Mouse (Mus musculus) bone marrow, adult 2 months (tissue): ENCODE results near the gene Prkag1. TPM values are rescaled to one million over a fixed set of nuclear protein-coding genes. Genes with fewer than 3 reads are reported as not detected.

Experiments
- H3K27ac ChIP-seq: fragments of 200-500 bp; 2 replicates; pipeline ENCODE4 v1.5.1; 2012; ENCODE audit warnings: low read depth, mild to moderate bottlenecking, control low read depth, inconsistent platforms, low read length; ENCODE audit not compliant: control insufficient read depth, poor library complexity, insufficient read depth
- H3K4me1 ChIP-seq: fragments of 200-500 bp; 2 replicates; pipeline ENCODE4 v1.6.1; 2011; ENCODE audit warnings: low read length; ENCODE audit not compliant: control insufficient read depth, insufficient read depth
- H3K4me3 ChIP-seq: fragments of 200-500 bp; replicated peaks from 2 replicates; pipeline ENCODE3; 2011; ENCODE audit warnings: mild to moderate bottlenecking, low read depth, low read length, control low read depth; ENCODE audit not compliant: control insufficient read depth
- CTCF ChIP-seq: fragments of 200-500 bp; IDR thresholded peaks from 2 replicates; pipeline ENCODE4 v1.5.1; 2011; ENCODE audit warnings: low read length, control low read depth; ENCODE audit not compliant: control insufficient read depth, insufficient read depth
- POLR2A ChIP-seq: fragments of 200-500 bp; IDR thresholded peaks from 2 replicates; pipeline ENCODE4 v1.6.1; 2011; ENCODE audit warnings: low read depth, mild to moderate bottlenecking, control low read depth, low read length, borderline replicate concordance; ENCODE audit not compliant: control insufficient read depth
- WGBS: fragments of 180-500 bp; shearing (Covaris S2); methylation state at CpG from one replicate; pipeline ENCODE4 v1.1.7; 2018; 5-methylcytosine and 5-hydroxymethylcytosine counted together
- polyA plus RNA-seq: library from polyadenylated mRNA; stranded (reverse); fragments of >200 nt; gene quantifications from 2 replicates; pipeline ENCODE4 v1.2.4, GENCODE M21; 2011; ENCODE audit warnings: low replicate concordance; ENCODE audit not compliant: missing spikeins, insufficient read depth, insufficient read length

The Prkag1 gene
- polyA plus RNA-seq, 1 experiment = 107 TPM

GRCm38 (mm10) chr15:98845149-98845548 lies 13.8 kb upstream of the Prkag1 start:
- 0 out of 2 replicates have a peak overlapping the region, but pooled peaks have one; percentile 23 for H3K27ac ChIP-seq
- 86% methylated on average over 2 of the region's 2 CpGs for WGBS
- TF ChIP-seq CTCF (no peak), POLR2A (no peak)

GRCm38 (mm10) chr15:98843595-98844223 lies 12.4 kb upstream of the Prkag1 start:
- Histone ChIP-seq H3K4me1 (no peaks in the 10 kb centered on the region), H3K27ac (no peak overlapping the region), H3K4me3 (no peak overlapping the region)
- TF ChIP-seq CTCF = no peak
- no peak for TF ChIP-seq POLR2A
- 88% methylated on average over 11 of the region's 11 CpGs for WGBS

More at GRCm38 (mm10) chr15:98845149-98845548, 13.8 kb upstream of the Prkag1 start:
- Histone ChIP-seq H3K4me3 (no peak overlapping the region), H3K4me1 (no peaks in the 10 kb centered on the region)

- 92% methylated on average over 30 of the region's 30 CpGs for WGBS
Observed at GRCm38 (mm10) chr15:98839671-98840585, 8.6 kb upstream of the Prkag1 start.

GRCm38 (mm10) chr15:98839161-98839560 lies 7.8 kb upstream of the Prkag1 start:
- Histone ChIP-seq H3K27ac (no peak overlapping the region), H3K4me1 (peaks cover 1% of the 10 kb centered on the region; the same call in 1 of the 2 replicates), H3K4me3 (no peak overlapping the region)
- TF ChIP-seq CTCF (no peak), POLR2A (no peak)
- 96% methylated on average over 14 of the region's 14 CpGs for WGBS

More at GRCm38 (mm10) chr15:98839671-98840585, 8.6 kb upstream of the Prkag1 start:
- H3K4me3 ChIP-seq = no peak overlapping the region
- peaks cover 1% of the 10 kb centered on the region; the same call in 1 of the 2 replicates for H3K4me1 ChIP-seq
- no peak overlapping the region for H3K27ac ChIP-seq
- TF ChIP-seq POLR2A = no peak
- TF ChIP-seq CTCF = no peak

- Histone ChIP-seq H3K27ac (peak overlapping the region; percentile 46; the same call in 1 of the 2 replicates), H3K4me3 (no peak overlapping the region), H3K4me1 (peaks cover 1% of the 10 kb centered on the region; the same call in 1 of the 2 replicates)
- TF ChIP-seq CTCF = no peak
- no peak for TF ChIP-seq POLR2A
- WGBS = 70% methylated on average over 4 of the region's 4 CpGs
Observed at GRCm38 (mm10) chr15:98837743-98838103, 6.4 kb upstream of the Prkag1 start.

GRCm38 (mm10) chr15:98837006-98837742 lies 5.9 kb upstream of the Prkag1 start:
- H3K4me1 ChIP-seq = peaks cover 1% of the 10 kb centered on the region; the same call in 1 of the 2 replicates
- TF ChIP-seq POLR2A = no peak
- no peak for TF ChIP-seq CTCF
- H3K27ac ChIP-seq = peak overlapping the region; percentile 46; the same call in 1 of the 2 replicates
- WGBS = 84% methylated on average over 21 of the region's 21 CpGs
- H3K4me3 ChIP-seq = no peak overlapping the region

- peaks cover 1% of the 10 kb centered on the region; the same call in 1 of the 2 replicates for H3K4me1 ChIP-seq
- H3K27ac ChIP-seq = no peak overlapping the region
- 95% methylated on average over 14 of the region's 14 CpGs for WGBS
- no peak overlapping the region for H3K4me3 ChIP-seq
- TF ChIP-seq POLR2A = no peak
Observed at GRCm38 (mm10) chr15:98835291-98835690, 4.0 kb upstream of the Prkag1 start.

- WGBS = 87% methylated on average over 13 of the region's 13 CpGs
- Histone ChIP-seq H3K4me3 (no peak overlapping the region), H3K4me1 (peaks cover 4% of the 10 kb centered on the region), H3K27ac (no peak overlapping the region)
- no peak for TF ChIP-seq POLR2A
- TF ChIP-seq CTCF = no peak
Observed at GRCm38 (mm10) chr15:98834059-98834458, 2.7 kb upstream of the Prkag1 start.
